Mouse (Mus musculus): ENCODE data around the gene Zbtb42.

The Zbtb42 gene

DNA sequence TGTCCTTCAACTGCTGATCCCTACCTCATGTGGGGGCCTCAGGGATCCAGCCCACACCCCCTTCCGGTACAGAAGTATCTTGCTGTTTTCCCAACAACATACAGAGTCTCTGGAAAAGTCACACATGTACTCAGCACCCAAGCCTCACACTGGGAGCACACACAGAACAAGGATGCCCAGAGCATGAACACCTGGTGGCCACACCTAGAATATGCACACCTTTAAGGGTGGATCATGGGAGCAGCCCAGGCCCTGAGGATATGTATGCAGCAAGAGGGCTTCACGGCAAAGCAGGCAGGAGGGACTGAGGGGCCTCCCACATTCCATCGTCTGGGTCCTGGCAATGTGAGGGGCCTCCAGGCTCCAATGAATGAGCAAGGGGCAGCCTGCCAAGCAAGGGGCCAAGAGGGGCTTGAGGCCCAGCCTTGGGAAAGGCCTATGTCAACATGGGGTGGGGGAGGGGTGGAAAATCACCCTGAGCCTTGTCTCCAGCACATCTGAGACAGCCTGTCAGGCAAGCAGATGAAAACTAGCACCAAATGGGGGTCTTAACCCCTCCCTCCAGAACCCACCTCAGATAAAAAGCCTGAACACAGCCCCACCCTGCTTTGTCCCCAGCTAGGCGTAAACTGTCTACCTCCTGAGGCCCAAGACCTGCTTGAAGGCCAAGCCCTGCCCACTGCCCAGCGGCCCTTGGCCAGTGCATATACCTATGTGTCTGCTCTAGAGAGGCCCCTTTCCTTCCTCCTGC is 17.9 kb upstream of the Zbtb42 start:
- in situ Hi-C loops (cut with MboI; ENCODE audit: low sequenced_read_pairs) = loop anchor here (5.0 kb wide), 1 partner anchor 47 kb away; no protein-coding TSS in a partner anchor

DNA sequence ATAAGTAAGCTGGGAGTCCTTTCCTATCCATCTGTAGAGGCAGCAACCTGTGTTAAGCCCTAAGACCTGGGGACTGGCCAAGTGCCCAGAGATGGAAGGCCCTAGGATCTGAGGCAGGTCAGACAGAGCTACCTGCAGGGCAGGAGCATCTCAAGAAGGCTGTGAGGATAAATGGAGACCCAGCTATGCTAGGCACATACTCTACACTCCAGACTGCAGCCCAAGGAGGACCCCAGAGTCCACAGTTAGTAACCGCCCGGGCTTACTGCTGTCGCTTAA is 17.4 kb upstream of the Zbtb42 start:
- in situ Hi-C loops (cut with MboI; ENCODE audit: low sequenced_read_pairs) = loop anchor here (5.0 kb wide), 1 partner anchor 46 kb away; no protein-coding TSS in a partner anchor

DNA sequence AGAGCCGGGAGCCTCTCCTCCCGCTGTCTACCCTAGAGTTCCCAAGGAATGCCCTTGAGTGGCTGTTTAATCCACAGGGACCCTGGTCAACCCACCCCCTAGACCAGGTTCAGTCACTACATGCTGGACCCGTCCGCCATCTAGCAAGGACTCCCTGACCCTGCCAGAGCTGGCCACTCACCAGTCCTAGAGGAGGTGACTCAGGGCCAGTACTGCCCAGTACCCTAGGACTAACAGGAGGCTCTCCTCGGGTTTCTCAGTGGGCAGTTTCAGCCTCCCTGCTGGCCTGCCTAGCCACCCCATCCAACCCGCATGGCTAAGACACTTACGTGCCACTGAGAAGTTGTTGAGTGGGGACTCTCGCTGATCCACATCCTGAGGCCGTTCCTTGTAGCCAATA is 16.8 kb upstream of the Zbtb42 start:
- in situ Hi-C loops (cut with MboI; ENCODE audit: low sequenced_read_pairs) = loop anchor here (5.0 kb wide), 1 partner anchor 45 kb away; no protein-coding TSS in a partner anchor

DNA sequence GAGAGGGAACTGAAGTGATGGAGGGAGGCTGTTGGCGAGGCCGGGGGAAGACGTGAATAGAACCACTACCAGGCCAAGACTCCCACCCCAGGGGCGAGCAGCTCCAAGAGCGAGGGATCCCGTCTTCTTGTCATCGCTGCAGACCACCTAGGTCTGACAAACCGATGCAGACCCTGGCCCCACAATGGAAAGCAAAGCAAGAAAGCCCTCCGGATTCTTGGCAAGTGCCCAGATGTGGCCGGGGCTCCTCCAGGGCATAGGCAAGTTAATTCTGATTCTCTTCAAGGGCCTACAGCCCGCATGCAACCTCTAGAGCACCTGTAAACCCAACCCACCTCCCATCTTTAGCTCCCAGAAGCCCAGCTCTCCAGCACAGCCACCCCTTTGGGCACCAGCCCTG is 15.3 kb upstream of the Zbtb42 start:
- in situ Hi-C loops (cut with MboI; ENCODE audit: low sequenced_read_pairs) = loop anchor here (5.0 kb wide), 1 partner anchor 44 kb away; no protein-coding TSS in a partner anchor

DNA sequence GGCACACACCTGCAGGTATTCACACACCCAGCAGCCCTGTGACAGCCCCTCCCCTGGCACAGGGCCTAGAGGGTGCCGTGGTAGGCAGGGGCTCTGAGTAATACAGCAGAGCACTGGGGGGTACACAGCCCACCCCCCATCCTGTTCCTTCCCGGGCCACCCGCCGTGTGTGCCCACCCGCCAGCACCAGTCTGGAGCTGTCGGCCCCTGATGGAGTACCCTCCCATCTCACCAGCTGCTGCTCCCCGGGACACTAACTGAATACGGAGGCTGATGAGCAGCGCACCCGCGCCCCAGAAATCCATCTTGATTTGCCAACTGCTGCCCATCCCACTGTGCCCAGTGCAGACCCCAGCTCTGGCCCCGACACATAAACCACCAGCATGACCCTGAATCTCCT is 14.9 kb upstream of the Zbtb42 start:
- in situ Hi-C loops (cut with MboI; ENCODE audit: low sequenced_read_pairs) = loop anchor here (5.0 kb wide), 1 partner anchor 44 kb away; no protein-coding TSS in a partner anchor

DNA sequence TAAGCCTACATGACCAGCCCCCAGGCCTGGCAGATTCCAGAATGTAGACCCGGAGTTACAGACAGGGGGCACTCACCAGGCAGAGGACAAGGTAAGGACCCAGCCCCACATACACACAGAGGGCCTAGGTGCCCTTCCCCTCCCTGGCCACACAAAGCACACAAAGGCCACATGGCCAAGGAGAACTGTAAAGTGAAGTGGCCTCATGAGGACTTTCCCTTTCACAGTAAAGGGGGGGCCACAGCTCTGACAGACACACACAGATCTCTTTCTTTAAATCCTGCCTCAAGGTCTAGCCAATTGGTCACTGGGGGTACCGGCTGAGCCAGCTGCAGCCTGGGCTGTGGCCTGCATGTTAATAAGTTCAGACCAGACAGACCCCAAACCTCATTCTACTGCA is 14.5 kb upstream of the Zbtb42 start:
- in situ Hi-C loops (cut with MboI; ENCODE audit: low sequenced_read_pairs) = loop anchor here (5.0 kb wide), 1 partner anchor 43 kb away; no protein-coding TSS in a partner anchor

DNA sequence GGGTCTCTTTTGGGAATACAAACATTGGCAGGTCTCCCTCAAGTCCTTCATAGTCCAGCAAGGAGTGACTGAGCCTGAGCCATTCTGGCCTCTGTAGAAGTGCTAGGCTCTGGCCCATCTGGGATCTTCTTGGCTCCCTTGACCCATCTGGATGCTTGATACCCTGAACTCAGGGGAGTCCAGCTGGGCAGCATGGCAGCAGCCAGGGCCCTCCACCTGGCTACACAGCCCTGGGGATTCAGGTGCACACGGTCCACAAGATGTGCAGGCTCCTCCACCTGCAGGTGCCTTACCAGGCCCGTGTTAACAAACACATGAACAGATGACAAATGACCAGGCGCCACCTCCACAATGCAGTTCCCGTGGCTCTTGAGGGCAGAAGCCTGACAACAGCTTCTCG is 14.0 kb upstream of the Zbtb42 start:
- in situ Hi-C loops (cut with MboI; ENCODE audit: low sequenced_read_pairs) = loop anchor here (5.0 kb wide), 1 partner anchor 43 kb away; no protein-coding TSS in a partner anchor

DNA sequence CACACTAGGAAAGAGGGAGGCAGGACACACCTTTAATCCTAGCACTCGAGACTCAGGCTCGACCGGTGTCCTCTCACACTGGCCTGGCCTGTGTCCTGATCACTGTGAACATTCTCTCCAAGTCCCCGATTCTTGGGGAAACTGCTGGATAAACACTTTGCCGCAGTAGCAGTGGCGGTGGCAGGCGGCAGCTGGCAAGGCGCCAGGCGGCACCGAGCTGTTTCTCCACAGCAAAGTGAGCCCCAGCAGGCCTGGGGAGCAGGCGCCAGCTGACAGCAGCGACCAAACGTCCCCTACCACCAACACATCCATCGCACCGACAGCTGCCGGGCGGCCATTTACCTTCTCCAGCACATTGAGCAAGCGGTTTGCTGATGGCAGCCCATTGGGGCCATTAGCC is 13.2 kb upstream of the Zbtb42 start:
- in situ Hi-C loops (cut with MboI; ENCODE audit: low sequenced_read_pairs) = no loop called here

DNA sequence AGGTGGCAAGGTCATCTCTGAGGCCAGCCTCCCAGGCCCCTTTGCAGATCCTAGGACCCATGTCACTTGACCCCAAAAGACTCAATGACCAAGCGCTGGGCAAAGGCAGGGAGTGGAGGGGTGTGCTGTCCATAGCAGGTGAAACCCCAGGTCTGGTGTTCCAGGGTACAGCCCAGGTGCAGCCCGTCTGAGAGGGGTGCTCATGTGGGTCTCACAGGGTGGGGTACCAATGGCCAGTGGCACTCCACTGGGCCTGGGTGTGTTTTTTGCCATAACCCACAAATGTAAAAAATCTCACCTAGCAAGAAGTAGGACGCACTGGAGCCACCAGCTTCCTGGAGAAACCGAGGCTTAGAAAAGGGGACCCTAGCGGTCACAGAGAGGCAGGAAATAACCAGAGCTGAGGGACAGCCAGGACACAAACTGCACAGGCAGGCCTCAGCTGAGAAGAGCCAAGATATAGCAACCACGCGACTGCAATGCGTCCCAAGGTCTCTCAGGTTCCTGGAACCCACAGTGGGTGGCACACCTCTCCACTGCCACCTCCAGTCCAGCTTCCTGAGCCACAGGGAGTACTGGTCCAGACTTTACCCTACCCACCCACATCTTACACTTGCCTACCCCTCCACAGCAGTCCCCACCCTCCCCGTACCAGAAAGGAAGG is 12.6 kb upstream of the Zbtb42 start:
- in situ Hi-C loops (cut with MboI; ENCODE audit: low sequenced_read_pairs) = no loop called here

DNA sequence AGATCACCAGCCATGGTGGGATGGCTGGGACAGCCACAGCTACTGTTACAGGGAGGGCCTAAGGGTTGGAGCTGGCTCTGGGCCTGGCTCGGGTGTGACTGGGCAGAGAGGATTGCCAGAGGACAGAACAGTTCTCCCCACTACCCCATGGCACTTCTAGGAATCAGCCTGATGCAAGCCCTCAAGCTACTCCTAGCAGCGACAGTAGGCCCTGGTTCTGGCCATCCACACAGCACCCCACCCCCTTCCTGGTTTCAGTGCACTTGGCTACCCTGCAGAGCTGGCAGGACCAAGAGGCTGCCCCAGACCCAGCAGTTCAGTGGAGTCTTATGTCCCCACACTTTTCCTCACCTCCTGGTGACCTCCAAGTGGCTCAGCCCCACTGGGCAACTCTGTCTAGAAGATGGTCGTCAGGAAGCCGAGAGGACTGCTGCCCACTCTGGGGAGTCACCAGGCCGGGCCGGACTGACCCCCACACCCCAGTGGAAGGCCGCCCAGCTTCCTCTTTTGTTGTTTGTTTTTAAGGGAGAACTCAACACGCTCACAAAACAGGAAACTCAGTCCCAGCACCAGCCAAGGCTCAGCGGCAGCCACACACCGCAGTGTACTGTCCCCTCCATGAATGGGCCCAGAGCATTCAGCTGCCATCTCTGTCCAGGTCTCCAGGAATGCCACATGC is 10.9 kb upstream of the Zbtb42 start:
- in situ Hi-C loops (cut with MboI; ENCODE audit: low sequenced_read_pairs) = no loop called here

DNA sequence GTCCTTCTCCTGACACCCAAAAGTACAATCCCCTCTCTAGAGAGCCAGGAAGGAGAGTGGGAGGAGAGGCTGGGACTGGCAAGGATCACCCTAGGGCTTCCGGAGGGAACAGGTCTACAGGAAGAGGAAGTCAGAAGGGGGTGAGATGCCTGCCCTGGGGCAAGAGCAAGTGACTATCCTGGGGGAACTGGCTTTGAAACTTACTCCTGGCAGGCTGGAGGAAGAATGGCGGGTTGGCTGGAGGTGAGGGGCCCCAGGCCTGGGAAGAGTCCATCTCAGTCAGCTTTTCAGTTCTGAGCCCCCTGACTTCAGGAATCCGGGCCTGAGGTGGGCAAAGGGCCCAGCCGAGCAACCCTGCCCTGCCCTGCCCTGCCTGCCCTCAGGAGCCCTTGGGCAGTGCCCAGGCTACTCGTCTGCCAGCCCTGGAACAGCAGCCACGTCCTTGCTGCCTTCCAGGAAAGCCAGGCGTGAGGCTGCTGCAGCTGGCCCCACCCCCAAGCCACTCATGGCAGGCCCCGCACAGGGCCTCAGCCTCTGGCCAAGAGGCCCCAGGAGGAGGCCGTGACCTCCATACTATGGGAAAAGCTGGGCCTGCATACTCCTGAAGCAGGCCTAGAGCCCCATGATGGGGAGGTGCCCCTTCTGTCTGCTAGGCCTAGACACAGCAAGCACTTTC is 7.8 kb upstream of the Zbtb42 start:
- in situ Hi-C loops (cut with MboI; ENCODE audit: low sequenced_read_pairs) = no loop called here

DNA sequence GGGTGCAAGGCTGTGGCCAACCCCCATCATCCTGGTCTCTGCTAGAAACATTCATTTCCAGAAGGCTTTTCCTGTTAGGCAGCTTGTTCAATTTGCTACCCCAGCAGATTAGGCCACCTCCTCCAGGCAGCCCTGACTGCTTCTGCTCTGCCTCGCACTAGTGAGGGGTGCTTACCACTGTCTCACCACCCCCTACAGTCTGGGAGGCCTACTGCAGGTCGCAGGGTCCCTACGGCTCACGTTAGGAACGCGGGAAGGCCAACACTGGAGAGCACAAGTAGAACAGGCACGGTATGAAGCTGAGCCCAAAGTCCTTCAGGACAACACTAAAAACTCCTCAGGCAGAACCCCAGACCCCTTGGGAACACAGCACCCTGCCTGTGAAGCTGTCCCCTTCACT is 6.7 kb upstream of the Zbtb42 start:
- in situ Hi-C loops (cut with MboI; ENCODE audit: low sequenced_read_pairs) = no loop called here

DNA sequence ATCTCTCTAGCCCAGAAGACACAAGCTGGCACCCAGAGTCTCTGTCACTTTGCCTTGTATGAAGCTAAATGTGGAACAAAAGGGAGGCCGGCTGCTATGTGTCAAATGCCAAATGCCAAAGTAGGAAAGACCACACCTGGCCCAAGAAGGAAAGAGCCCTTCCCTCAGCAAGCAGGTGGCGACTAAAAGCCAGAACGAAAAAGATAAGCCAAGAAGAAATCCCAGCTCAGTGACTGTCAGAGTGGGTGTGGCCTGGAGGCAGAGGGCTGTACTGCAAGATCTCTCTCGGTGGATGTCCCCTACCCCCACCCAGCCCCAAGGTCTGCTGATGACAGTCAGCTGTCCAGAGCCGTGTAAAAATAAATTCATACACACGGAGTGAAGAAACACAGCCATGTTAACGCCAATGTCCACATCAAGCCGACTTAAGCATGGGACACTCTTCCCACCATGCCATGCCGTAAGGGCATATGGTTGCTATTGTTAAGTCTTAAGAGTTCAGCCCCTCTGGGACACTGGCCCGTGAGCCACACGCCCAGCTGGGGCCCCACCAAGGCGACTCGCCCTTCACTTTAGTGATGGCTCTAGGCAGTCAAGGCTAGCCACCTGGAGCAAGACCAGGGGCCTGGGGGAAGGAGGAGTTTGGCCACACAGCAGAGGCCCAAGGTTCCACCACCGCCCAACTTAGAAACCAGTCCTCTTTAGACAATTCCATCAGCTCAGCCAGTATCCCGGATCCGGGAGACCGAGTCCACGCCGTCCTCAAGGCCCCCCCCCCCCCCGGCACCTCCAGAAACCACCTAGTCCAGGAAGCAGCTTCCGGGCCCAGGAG is 5.7 kb upstream of the Zbtb42 start:
- in situ Hi-C loops (cut with MboI; ENCODE audit: low sequenced_read_pairs) = no loop called here

DNA sequence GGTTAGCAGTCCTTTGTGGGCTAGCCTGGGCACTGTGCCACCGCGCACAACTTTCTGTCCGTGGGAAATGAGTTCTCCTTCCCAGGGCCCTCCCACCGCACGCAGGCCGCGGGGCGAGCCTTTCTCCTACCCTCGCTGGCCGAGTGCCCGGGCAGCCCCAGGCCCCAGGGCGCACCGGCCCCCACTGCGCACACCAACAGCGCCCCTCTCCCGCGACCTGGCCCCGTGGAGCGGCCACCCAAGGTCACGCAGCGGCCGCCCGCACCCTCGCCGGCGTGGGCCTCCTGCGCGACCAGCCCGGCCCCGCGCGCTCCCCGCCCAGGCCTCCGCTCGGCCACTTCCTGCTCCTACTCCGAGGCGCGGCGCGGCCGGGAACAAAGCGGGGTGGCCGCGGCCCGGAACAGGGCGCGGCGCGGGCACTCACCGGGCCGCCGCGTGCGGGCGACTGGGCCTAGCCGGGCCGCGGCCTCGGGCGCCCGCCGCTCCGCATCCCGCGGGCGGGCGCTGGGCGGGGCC is 5.0 kb upstream of the Zbtb42 start:
- in situ Hi-C loops (cut with MboI; ENCODE audit: low sequenced_read_pairs) = no loop called here

DNA sequence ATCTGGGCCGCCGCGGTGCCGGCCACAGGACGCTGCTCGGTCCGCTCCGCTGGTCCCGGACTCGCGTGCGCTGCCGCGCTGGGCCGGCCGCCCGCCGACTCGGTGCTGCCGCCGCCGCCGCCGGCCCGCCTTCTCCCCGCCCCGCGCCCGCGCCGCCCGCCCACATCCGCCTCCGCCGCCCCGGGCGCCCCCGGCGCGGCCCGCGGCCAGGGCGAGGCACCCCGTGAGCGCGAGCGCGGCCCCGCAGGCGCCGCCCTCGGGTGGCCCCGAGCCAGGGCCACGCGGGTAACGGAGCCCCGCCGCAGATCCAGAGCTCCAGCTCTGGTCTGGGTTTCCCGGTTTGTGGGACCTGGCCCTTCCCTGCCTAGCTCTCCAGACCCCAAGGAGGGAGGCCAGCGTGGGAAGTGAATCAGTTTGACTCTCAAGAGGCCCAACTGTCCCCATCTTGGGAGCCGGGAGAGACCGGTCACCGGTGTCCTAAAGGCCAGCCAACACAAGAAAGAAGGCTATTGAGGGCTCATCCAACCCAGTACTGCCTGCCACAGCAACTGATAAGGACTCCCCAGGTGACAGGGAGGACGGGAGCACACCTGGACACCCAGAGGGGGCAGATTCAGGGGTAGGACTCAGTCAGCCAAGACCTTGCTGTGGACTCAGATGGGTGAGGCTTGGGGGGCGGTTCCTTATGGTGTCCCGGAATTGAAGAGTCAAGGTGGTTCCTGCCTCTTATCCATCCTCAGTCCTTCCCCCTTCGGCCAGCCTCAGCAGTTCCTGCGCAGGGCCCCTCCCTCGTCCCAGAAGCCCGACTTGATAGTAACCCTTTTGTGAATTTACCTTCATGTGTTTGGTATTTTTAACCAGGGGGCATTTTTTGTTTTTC is 4.3 kb upstream of the Zbtb42 start, which contains the start of gene Akt1:
Akt1 (minus strand) TSS at position 753 of the 880 bp plus-strand sequence.
- in situ Hi-C loops (cut with MboI; ENCODE audit: low sequenced_read_pairs) = no loop called here

DNA sequence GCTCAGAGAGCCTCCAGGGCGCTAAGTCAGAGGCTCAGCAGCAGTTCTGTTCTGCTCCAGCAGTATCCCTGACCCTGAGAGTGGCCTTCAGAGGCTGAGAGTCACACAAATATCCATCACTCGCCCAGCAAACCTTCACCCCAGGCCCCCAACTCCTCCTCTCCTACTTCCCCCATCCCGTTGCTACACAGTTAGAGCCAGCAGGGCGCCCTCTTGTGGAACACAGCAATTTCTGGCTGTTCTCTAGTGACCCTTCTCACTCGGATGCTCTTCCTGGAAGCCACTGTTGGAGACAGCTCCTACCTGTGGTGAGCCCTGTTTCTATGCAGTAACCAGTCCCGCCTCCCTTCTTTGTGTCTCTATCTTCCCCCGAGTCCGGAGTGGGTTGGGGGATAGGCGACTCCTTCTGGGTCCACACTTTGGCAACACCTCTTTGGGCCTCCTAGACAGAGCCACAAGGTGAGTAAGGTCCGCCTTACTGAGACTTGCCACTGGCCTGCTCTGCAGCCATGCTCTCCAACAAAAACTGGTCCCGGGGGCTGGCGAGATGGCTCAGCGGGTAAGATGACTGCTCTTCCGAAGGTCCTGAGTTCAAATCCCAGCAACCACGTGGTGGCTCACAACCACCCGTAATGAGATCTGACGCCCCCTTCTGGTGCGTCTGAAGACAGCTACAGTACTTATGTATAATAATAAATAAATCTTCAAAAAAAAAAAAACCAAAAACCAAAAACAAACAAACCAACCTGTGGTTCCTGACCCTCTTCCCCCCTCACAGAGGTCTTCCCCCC is 3.2 kb upstream of the Zbtb42 start:
- in situ Hi-C loops (cut with MboI; ENCODE audit: low sequenced_read_pairs) = no loop called here

DNA sequence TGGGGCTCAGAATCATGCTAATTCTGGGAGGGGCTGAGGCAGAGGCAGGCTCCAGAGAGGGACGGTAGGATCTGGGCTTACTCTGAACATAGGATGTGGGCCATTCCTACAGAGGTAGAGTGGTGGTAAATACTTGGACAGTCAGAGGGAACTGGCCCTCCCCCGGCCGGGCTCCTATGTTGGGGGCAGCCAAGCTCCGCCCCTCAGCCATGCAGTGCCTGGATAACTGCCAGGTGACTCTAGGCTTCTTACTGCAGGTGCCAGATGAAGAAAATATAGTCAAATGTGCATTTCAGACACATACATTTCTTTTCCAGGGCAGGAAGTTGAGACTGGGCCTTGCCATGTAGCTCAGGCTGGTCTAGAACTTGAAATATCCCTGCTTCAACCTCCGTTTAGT is 1.6 kb upstream of the Zbtb42 start:
- in situ Hi-C loops (cut with MboI; ENCODE audit: low sequenced_read_pairs) = no loop called here

DNA sequence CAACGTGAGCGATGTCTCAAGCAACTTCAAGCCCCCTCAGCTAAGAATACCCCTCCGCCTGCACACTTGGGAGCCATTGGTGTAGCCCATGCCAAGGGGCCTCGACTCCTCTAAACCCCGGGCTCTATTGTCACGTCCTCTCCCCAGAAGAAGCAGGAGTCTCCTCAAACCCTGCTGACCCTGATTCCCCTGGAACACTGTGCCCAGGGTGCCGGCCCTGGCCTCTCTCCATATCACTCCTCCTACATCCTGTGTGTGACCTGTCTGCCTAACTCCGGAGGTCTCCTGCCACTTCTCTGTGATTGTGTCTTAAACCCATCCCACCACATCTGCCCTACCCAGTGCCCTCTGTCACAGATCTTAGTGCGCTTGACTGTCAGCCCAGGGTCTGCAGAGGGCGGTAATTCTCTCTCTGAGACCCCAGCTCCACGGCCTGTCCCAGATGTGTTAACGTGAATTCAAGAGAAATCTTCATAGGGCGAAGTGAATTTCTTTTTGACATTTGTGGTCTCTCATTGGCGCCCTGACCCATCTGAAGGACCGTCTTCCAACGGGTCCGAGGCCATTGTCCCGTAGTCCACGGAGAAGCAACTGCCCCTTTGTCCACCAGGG is 579 bp upstream of the Zbtb42 start:
- in situ Hi-C loops (cut with MboI; ENCODE audit: low sequenced_read_pairs) = no loop called here
